21 mouse cellular contexts compared by ENCODE assay signal in the genomic region with DNA sequence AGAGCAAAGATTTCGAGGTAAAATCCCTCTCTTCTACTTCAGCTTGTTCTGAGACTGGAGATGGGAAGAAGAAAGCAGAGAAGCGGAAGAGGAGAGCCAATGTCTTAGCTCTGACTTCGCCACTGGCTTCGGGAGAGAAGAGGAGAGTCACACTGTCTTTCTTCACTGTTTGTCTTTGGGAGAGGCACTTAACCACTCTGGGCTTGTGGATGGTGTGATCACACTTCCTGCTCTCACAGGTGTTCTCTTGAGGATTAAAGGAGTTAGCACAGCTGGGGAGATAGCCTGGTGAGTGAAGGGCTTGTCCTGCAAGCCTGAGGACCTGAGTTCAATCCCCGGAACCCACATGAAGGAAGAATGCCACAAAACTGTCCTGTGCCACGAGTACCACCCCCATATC.
"Had no signal": no experiment of that assay in that cellular context is flagged by ENCODE, and none has a peak within 500 bp of the region (broad histone marks: within the 10 kb centered on the region; RNA-seq: fewer than 3 reads in every experiment).

No protein-coding gene starts in this region.

- H3K27me3 ChIP-seq: kidney, embryonic 15.5 days; limb, embryonic 12.5 days; limb, embryonic 15.5 days; midbrain, embryonic 15.5 days; neural tube, embryonic 13.5 days; stomach, embryonic 15.5 days had no signal

- DNase-seq: kidney, adult 11 months; kidney, adult 8-10 months; kidney, postnatal 10 days; kidney, postnatal 36 days; left cerebral cortex, postnatal 4 days; liver, postnatal 0 days; lung, embryonic 14.5 days; retina, postnatal 1 day; right cerebral cortex, postnatal 25 days; spleen, adult 18-20 months had no signal

- H3K4me1 ChIP-seq: limb, embryonic 12.5 days; limb, embryonic 15.5 days; midbrain, embryonic 12.5 days; midbrain, embryonic 15.5 days; neural tube, embryonic 13.5 days; stomach, embryonic 15.5 days had no signal

- ATAC-seq: liver, postnatal 0 days; lung, postnatal 0 days; midbrain, embryonic 15.5 days had no signal

- H3K9me3 ChIP-seq: kidney, embryonic 15.5 days; limb, embryonic 12.5 days; limb, embryonic 15.5 days; midbrain, embryonic 12.5 days; midbrain, embryonic 15.5 days; neural tube, embryonic 13.5 days; stomach, embryonic 15.5 days had no signal

- H3K36me3 ChIP-seq: kidney, embryonic 15.5 days; limb, embryonic 12.5 days; limb, embryonic 15.5 days; midbrain, embryonic 12.5 days; midbrain, embryonic 15.5 days; neural tube, embryonic 13.5 days; stomach, embryonic 15.5 days had no signal

- H3K4me3 ChIP-seq: kidney, embryonic 15.5 days; limb, embryonic 12.5 days; limb, embryonic 15.5 days; midbrain, embryonic 12.5 days; midbrain, embryonic 15.5 days; neural tube, embryonic 13.5 days; stomach, embryonic 15.5 days had no signal

- H3K27ac ChIP-seq: kidney, embryonic 15.5 days; limb, embryonic 12.5 days; limb, embryonic 15.5 days; liver, embryonic 14.5 days; macrophage; midbrain, embryonic 12.5 days; midbrain, embryonic 15.5 days; neural tube, embryonic 13.5 days; stomach, embryonic 15.5 days had no signal

- H3K4me2 ChIP-seq: kidney, embryonic 15.5 days; limb, embryonic 12.5 days; limb, embryonic 15.5 days; liver, embryonic 11.5 days; lung, embryonic 14.5 days; midbrain, embryonic 12.5 days; midbrain, embryonic 15.5 days; neural tube, embryonic 13.5 days; stomach, embryonic 15.5 days had no signal

- H3K9ac ChIP-seq: kidney, embryonic 15.5 days; limb, embryonic 12.5 days; limb, embryonic 15.5 days; liver, embryonic 14.5 days; liver, postnatal 0 days; lung, embryonic 14.5 days; midbrain, embryonic 12.5 days; midbrain, embryonic 15.5 days; neural tube, embryonic 13.5 days; stomach, embryonic 15.5 days had no signal
